Mouse (Mus musculus): Measurements from ENCODE around the gene Rcbtb2.

The Rcbtb2 gene

DNA sequence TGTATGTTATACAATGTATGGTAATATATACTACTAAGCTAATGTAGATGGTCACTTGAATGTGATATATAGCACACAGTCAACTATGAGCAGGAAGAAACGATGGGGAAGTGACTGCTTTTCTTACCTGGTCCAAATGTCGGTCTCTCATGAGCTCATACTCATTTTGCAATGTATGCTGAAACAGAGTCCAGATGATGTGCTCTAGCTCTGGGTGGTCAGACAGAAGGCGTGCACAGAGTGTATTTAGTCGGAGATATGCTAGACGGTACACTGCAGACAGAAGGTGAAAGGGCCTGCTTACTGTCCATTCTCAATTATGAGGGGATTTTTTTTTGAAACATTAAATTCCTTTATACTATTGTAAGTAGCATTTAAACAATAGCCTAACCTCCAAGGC is 88.6 kb downstream of the Rcbtb2 start:
- no peak for DNase-seq

DNA sequence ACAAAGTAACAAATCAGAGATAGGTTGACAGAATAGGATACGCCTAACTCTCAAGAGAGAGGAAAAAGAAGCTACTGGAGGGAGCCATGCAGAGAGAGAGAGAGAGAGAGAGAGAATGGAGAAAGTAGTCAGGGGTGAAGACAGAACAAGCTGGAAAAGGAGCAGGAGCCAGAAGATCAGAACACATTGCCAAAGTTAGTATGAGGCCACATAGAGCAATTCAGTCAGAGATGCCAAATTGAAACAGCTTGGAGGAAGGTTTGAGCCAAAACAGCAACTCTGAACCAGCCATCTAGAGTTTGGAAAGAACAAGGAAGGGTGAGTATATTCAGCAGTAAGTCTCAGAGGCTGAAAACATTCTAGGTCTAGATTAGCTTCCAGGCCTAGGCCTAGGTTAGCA is 94.2 kb downstream of the Rcbtb2 start:
- DNase-seq, result no peak

DNA sequence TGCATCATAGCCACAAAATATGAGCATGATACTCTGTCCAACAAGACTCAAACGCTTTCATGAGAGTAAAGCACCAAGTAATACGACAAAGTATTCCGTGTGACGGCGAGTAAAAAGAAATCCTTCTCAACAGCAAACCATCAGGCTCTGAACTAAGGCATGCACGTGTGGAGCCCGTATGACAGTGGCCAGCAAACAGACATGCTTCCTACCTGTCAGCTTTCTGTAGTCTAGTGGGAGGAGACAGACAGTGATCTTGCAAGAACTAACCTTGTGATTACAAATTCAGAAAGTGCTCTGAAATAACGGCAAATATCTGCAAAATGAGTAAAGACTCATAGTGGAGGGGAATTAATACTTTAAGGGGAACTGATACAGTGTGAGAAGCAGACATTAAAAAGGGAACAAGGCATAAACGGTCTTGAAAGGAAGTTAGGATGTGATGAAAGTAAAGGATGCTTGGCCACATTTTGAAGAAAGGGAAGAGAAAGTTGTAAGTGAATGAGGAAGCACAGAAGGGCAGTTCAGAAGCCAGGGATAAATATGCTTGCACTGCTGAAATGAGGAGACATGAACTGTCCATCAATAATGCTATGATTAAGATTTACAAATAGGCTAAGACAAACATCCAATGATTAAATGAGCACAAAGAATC is 99.6 kb downstream of the Rcbtb2 start:
- no peak for DNase-seq

DNA sequence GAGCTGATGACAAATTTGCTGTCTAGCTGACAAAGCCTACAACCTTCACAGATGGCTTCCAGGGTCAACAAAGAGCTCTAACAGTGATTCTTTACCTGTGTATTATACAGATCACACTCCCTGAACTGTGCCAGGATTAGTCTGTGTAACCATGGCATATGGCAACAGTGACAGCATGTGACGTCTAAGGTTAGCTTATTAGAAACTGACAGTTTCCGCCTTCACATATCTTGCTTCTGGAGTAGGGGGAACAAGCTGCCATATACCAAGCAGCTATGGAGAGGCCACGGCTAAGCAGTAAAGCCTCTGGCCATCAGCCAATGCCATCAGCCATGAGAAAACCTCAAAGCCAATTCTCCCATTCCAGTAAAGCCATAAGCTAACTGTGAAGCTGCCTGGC is 103.5 kb downstream of the Rcbtb2 start:
- peak; percentile 48 for DNase-seq

DNA sequence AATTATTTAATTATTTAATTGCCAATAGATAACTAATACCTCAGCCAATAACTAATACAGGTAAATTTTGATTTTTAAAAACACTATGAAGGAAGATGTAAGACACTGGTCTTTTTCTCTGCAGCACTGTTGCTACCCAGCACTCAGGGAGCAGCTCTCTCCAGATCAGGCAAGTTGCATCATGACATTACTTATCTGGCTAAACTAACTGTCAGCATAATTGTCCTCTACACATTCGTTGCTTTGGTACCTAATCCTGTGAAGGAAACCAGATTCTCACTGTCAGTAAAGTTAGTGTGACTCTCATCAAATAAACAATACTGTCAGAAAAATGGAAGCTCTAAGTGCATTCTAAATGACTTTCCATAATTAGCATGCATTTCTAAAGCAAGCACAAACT is 104.0 kb downstream of the Rcbtb2 start:
- no peak for DNase-seq

DNA sequence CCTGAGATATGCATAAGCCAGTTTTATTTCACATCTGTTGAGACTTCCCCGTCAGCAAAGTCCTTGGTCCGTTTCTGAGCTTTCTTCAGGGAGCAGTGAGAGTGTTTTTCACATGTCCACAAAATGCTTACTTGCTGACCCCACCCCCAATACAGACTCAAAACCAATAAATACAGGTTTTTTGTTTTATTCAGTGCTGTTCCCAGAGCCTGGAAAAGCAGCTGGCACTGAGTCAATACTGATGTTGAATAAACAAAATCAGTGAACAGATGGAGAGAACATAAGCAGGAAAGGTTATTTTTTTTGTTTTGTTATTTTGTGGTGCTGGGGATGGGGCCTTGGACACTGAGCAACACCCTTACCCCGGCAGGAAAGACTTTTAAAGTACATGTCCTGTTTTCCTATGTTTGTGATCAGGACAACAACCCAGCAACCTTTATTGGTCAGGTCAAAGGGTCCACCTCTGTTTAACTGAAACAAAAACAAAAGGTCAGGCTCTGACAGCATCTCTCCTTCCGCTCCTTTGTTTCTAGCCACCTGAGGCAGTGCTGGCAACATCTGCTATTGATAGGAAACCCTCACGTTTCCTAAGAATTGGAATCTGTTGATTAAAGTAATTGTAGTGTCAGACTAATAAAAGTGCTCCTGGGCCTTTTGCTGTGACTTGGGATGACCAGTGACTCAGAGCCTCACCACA is 108.6 kb downstream of the Rcbtb2 start:
- DNase-seq, result no peak

DNA sequence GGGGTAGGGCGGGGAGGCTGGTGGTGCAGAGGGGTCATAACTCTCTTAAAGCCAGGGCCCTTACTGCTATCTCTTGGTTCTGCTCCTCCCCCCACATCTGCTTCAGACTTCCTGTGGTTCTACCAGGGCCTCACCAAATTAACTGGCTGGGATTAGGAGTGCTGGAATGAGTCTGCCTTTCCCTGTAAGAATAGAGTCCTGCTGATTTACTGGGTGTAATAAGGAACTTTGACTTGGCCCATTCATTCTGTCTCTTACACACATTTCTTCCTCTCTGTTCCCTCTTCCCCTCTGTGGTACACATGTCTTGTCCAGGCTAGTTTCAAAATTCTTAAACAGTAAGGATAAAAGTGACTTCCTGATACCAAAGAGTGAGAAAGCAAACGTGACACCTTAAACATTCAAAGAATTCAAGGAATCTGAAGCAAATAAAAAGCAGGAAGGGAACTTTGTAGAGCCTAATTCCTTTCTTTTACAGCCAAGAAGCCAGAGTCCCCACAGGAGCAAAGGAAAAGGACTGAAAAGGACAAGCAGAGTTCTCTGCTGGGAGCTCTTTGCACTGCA is 111.7 kb downstream of the Rcbtb2 start:
- DNase-seq, result no peak

DNA sequence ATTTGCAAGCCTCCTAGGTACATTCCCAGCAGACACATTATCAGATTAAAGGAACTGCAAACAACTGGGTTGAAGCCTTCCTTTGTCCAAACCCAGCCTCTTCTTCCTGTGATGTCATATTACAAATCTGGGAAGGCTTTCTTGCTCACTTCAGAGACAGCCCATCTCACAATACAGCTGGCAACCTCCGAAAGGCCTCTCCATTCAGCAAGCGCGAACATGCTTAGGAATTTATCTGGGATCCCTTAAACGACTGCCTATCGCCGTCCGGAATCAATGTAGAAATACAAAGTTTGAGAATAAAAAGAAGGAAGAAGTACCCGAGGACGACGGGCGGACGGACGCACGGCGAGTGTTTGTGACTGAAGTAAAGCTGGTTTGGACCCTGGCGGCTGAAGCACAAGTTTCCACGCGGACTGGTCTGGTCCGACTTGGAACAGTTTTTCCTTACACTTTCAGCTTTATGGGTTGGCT is 115.0 kb downstream of the Rcbtb2 start, which contains the start of gene Lpar6:
Lpar6 (plus strand) TSS at position 48 of the 474 bp plus-strand sequence.
- peak; percentile 88 for DNase-seq

DNA sequence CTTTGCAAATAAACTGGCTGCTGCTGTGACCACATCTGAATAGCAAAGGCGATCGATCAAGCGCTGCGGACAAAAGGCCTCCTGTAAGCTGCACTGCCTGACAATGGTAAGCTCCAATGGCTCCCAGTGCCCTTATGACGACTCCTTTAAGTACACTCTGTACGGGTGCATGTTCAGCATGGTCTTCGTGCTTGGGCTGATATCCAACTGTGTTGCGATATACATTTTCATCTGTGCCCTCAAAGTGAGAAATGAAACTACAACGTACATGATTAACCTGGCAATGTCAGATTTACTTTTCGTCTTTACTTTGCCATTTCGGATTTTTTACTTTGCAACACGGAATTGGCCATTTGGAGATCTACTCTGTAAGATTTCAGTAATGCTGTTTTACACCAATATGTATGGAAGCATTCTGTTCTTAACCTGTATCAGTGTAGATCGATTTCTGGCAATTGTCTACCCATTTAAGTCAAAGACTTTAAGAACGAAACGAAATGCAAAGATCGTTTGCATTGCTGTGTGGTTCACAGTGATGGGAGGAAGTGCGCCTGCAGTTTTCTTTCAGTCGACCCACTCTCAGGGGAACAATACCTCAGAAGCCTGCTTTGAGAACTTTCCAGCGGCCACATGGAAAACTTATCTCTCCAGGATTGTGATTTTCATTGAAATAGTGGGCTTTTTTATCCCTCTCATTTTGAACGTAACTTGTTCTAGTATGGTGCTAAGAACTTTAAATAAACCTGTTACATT is 115.8 kb downstream of the Rcbtb2 start:
- DNase-seq, result peak; percentile 73

DNA sequence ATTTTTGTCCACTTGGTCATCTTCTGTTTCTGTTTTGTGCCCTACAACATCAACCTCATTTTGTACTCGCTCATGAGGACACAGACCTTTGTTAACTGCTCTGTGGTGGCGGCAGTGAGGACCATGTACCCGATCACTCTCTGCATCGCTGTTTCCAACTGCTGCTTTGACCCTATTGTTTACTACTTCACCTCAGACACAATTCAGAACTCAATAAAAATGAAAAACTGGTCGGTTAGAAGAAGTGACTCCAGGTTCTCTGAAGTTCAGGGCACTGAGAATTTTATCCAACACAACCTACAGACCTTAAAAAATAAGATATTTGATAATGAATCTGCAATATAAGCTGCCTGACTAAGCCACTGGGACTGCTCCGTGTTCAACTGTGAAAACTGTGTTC is 116.5 kb downstream of the Rcbtb2 start:
- peak; percentile 60 for DNase-seq

DNA sequence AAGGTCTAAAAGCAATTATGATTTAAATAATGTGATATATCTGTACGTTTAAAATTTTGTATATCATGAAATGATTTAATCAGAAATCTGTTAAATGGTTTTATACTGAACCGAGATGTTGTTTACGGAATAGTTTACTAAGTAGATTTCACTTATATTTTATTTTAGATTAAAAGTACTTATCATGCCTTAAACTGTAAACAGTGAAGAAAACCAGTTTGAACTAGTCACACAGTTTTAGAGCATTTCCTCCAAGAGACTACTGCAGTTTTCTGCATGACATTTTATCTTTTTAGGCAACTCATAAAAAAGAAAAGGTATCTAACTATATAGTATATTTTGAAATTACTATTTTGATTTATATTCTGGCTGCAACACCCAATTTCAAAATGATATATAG is 117.0 kb downstream of the Rcbtb2 start:
- DNase-seq, result no peak

DNA sequence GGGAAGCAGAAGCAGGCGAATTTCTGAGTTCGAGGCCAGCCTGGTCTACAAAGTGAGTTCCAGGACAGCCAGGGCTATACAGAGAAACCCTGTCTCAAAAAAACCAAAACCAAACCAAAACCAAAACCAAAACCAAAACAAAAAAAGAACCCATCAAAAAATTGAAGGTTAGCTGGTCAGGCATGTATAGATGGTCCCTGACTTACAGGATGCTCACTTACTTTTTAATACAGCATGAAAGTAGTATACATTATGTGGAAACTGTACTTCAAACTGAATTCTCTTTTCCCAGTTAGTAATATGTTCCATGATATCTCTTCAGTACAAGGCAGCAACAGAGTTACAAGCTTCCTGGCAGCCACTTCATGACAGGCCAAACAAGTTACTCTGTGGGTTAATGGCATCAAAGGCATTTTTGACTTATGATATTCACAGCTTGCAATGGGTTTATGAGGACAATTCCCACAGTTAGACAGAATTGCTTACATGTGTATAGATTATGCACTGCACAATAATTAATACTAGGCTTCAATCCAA is 121.3 kb downstream of the Rcbtb2 start:
- DNase-seq, result no peak

DNA sequence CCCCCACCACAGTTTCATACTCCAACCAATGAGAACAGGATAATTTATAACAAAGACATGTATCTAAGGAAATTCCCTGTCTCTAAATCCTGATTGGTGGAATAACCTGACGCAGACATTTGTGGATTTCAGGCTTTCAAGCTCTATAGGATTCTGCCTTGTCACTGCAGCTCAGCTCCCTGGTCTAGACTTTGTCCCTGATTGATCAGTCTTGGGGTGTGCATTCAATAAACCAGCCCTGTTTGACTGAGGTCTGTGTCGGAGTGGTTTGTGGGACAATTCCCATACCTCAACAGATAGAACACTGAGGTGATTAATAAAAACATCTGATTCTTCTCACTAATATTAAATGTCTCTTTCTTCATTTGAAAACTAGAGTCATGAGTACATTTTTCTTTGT is 127.2 kb downstream of the Rcbtb2 start:
- no peak for DNase-seq

DNA sequence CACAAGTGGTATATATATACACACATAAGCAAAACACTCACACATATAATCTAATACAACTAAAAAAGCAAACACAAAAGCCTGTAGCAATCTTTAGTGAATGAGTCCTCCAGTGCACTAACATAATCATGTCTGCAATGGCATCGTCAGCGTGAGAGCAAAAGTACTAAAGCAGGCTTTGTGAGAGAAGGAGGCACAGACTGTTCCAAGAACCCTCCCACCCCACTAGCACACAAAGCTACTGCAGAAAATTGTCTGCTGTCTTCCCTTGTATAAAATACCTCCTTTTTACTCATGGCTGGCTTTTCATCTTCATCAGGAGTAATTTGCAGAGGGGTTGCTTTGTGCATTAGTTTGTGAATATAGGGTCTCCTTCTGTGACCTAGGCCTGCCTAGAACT is 129.4 kb downstream of the Rcbtb2 start:
- DNase-seq, result no peak

DNA sequence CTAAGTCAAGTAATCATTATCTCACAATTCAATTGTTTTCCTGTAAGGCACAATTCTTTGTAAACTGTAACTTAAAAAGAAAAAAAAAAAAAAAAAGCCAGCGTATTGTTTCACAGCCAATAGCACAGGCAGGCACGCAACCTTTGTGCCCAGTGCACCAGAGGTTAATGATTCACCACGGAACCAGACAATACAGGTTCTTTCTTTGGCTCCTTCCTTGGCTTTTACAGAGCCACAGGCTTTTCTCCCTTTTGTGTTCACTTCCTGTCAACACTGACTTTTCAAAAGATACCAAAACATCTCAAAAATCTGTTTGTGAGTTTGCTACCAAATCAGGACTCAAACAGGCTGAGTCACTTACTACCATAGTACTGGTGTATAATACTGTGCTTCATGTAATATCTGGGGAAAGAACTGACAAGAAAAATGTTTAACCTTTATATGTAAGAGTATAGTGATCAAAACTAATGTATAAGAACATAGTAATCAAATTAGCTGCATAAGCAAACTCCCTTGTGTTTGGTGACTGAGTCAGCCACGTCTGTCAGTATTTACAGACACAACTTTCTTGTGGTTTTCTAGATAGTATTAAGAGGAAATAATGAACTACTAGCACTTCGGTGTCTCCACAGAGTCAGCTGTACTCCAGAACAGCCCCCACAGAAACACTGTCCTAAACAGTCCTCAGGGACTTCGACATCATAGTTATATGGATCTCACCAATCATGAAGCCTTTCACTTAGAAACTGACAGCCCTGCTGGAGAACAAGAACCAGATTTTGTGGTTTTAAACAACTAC is 130.8 kb downstream of the Rcbtb2 start:
- DNase-seq, result no peak

DNA sequence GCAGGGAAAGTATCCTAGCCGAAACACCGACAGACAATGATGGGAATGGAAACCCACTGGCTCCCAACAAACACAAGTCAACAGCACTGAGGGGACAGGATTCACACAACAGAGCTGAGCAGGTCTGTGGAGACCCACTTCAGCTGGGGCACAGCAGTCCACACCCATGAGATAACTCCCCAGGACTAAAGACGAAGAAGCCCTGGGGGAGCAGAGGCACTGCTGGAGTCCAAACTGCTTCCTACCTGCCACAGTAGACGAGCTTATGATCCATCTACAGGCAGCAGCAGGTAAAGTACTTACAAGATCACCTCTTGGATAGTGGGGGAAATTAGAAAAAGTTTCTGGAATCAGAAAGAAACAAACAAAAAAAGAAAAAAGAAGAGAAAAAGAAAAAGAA is 131.6 kb downstream of the Rcbtb2 start:
- no peak for DNase-seq

DNA sequence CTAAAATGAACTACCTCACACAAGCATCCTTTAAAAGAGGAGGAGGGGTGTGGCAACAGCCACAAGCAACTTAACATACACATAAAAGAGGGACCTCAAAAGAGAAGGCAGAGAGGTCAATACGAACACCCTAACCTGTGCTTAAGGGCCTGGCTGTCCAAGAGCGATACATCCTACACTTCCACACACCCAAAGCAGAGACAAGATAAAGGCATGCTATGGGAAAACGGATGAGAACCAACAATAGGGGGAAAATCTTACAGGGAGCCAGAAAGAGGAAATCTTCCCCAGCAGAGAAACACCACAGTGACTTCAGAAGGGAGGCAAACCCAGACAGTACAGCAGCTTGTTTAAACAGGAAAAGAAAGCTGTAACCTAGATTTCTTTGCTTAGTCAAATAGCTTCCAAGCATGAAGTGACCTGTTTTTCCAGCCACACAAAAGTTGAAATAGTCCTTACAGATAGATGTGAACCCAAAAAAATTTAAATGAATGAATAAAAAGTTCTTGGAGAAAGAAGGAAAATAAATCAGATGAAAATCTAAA is 132.7 kb downstream of the Rcbtb2 start:
- no peak for DNase-seq

DNA sequence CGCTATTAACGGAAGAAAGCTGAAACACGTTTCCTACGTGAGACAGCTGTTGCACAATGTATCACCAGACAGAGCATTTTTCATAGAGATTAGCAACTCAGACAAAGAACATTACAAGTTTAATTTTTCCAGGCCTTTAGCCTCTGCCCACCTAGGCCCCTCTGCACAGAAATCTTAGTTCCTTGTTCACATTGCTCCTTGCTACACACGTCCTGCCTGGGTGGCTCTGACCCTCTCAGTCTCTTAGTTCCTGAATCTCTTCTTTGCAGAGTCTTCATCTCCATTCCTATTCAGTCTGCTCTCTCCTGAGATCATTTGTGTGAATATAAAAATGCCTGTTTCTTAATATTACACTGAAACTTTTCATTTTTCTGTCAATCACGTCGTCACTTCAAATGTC is 134.5 kb downstream of the Rcbtb2 start:
- no peak for DNase-seq
